Mouse (Mus musculus): Measurements from ENCODE around the gene Dhx16. TPM values are rescaled to one million over a fixed set of nuclear protein-coding genes. Genes with fewer than 3 reads are reported as not detected.
A peak's percentile ranks its signal among the peaks of the same experiment; 100 is the strongest.

The Dhx16 gene
- total RNA-seq, 2 experiments from 2014 or later: 22.1 to 25.1 TPM

DNA sequence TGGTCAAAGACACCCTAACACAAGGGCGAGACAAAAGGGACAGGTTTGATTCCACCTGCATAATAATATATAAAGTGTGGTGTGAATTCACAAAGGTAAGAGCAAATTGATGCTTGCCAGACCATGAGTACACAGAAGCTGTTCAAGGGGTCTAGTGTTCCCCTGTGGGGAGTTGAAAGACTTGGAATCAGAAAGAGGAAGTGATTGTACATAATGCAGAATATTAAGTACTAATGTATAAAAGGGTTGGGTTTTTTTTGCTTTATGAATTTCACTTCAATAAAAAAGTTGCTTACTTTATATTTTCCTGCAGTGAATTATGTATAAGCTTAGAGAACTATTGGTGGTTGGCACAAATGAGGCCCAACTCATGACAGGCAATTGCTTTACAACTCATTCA is 20.2 kb upstream of the Dhx16 start:
- DNase-seq (ENCODE audit: low spot score in 2 of 2): no peak

DNA sequence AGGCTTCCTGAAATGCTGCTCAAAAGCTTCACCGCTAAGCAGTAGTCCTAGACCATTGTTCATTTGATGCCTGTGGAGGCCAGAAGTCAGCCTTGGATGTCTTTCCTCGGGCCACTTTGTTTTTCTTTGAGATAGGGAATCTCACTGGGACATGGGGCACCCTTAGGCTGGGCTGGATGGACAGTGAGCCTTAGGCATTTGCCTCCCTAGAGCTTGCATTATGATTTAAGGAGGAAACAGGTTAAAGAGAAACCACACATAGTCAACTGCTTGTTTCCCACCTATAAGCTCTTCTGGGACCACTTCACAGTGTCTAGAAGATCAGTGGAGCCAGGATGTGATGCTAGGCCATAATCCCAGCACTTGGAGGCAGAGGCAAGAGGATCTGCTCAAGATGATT is 19.8 kb upstream of the Dhx16 start:
- DNase-seq (ENCODE audit: low spot score in 2 of 2): no peak

DNA sequence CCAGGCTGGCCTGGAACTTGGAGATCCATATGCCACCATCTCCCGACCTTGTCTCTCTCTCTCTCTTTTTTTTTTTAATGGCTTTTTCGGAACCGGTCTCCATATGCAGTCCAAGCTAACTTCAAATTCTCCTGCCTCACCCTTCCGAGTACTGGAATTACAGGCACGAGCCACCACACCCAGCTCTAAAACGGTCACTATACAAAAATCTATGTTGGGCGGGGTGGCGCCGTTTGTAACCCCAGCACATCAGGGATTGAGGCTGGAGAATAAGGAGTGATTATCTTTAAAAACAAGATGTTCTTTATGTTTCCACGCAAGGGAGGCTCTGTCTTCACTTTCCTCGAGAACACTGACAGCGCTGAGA is 18.8 kb upstream of the Dhx16 start:
- no peak for DNase-seq (ENCODE audit: low spot score in 2 of 2)

DNA sequence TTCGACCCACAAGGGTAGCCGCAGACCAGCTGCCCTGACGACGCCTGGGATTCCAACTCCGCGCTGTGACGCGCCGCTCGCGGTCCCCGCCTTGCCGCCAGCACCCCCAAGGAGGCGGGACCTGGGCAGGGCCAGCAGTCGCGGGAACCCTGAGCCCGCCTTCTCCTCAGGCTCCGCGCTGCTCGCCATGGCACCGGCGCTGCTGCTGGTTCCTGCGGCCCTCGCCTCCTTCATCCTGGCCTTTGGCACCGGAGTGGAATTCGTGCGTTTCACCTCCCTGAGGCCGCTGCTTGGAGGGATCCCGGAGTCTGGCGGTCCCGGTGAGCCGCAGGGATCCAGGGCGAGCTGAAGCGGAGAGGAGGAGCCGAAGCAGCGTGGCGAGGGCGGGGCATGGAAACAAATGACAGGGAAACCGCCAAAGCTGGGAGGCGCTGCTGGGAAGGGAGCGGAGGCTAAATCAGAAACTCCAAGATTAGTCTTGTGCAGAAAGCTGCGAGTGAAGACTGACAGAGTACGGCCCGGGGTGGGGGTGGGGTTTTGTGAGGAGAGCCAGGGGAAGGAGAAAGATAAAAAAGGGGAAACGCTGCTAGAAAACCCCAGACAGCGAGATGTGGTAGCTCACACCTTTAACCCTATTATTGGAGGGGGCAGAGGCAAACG is 18.3 kb upstream of the Dhx16 start, which contains the start of gene Nrm:
Gene Nrm (plus strand): TSS at position 121 of the 660 bp plus-strand sequence.
- DNase-seq (ENCODE audit: low spot score in 2 of 2): peak; percentile 79 to 92

DNA sequence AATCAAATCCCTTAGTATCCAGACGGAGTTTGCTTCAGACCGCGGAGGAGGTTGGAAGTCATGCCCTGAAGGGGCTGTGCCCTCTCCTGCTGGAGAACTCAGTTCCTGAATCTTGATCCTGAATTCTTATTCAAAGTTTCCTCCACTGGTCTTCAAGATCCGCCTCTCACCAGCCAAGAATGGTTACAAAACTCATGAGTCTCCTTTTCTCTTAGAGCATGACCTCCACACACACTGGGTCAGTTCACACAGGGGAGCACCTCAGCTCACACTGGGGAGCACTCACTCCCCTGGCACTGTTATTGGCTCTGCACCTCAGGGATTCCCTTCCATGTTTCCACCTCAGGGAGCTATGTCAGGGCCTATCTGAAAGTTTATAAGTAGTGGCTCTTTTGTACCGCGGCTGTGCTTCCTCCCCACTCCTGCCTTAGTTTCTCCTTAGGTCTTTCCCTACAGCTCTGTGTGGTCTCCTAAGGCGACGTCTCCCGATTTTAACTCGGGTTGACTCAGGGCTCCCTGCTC is 14.7 kb upstream of the Dhx16 start:
- DNase-seq (ENCODE audit: low spot score in 2 of 2): no peak

DNA sequence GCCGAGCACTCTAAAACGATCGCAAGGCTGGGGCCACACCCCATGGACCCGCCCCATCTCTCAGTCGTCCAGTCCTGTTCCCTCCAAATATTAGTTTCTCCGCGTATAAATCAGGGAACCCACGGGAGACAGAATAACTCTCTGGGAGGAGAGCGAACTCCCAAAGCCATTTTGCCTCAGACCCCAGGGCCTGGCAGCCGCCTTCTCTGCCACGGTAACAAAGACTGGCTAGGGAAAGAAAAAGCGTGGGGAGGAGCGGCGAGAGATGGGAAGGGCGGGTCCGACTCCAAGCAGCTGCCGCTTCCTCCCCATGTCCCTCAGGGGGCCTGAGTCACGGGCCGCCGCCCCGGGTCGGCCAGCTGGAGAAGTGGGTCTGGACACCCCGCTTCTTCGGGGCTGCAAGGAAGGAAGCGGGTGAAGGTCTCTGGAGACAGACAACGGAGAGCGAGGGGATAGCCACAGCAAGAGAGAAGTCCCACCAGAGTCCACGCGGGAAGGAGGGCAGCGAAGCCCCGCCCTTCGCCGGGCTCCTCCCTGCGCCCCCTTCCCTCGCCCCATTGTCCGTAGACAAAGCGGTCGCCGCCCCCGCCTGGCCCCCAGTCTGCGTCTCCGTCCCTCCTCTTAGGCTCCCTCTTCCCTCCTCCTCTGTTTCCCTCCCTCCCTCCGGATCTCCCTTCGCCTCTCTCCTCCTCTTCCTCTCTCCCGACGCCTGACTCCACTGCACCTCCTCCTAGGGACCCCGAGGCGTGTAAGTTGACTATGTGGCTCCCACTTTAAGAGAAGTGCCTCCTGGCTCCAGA is 13.9 kb upstream of the Dhx16 start, which contains the start of gene Ppp1r18:
Gene Ppp1r18 (plus strand): TSS at position 113 of the 800 bp plus-strand sequence.
- DNase-seq (ENCODE audit: low spot score in 2 of 2): peak; percentile 82 to 89

DNA sequence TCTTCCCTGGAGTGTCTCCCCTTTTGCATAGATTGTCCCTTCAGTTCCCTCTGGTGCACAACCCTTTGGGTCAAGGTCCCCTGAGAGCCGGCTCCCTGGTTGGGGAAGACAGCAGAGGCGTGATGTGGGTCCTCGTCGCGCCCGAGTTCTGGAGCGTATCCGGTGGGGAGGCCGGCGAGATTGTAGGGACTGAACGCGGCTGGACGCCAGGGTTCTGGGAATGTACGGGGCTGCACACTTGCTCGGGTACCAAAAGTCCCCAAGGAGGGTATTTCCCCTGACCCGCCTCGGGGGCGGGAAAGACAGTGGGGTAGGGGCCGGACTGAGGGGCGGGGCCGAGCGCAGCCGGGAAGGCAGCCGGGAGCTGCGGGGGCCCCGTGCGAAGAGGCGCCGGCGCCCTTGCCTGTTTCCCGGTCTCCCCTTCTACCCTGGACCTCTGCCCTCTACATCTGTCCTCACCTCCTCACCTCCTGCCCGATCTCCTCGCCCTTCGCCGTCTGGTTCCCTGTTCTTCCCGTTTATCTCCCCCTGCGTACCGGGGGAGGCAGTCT is 13.3 kb upstream of the Dhx16 start:
- peak; percentile 54 to 81 for DNase-seq (ENCODE audit: low spot score in 2 of 2)

DNA sequence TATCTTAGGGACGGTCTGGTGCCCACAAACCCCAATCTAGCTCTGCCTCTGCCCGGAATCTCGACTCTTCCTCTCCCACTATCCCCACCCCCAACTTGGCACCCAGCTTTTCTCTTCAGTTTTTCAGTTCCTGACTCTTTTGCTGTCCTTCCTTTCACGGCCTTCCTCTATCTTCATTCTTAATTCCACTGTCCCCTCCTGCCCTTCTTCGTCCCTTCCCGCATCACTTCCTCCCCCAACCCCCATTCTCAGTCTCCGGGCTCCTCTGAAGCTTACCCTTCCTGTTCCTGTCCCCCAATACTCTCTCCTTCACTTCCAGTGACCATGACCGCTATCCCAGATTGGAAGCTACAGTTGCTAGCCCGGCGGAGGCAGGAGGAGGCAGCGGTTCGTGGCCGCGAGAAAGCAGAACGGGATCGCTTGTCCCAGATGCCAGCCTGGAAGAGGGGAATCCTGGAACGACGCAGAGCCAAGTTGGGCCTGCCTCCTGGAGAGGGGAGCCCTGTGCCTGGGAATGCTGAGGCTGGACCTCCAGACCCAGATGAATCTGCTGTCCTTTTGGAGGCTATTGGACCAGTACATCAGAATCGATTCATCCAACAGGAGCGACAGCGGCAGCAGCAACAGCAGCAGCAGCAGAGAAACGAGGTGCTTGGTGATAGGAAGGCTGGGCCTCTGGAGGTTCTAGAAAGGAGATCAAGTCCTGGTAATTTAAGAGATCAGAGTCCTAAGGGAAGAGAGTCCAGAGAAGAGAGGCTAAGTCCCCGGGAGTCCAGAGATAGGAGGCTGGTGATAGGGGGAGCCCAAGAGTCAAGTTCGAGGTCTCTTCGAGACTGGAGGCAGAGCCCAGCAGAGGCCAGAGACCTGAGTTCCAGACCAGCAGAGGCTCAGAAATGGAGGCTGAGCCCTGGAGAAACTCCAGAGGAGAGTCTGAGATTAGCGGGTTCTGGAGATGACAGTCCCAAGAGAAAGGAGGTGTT is 12.4 kb upstream of the Dhx16 start:
- peak in 1 of 2 experiments; percentile 40 for DNase-seq (ENCODE audit: low spot score in 2 of 2)

DNA sequence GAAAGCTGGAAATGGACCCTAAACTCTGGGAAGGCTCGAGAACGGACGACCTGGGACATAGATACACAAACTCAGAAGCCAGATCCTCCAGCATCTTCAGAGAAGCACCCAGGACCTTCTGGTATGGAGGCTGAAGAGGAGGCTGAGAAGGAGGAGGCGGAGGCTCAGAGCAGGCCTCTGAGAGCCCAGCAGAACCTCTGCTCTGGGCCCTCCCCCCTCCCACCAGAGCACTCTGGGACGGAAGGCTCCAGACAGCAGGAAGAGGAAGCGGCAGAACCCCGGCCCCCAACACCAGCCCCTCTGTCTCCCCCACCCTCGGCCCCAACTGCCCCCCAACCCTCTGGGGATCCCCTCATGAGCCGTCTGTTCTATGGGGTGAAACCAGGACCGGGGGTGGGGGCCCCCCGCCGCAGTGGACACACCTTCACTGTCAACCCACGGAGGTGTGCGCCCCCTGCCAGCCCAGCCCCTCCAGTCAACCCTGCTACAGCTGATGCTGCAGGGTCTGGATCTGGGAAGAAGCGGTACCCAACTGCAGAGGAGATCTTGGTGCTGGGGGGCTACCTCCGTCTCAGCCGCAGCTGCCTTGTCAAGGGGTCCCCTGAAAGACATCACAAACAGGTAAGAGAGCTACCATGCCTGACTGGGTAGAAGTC is 11.3 kb upstream of the Dhx16 start:
- no peak for DNase-seq (ENCODE audit: low spot score in 2 of 2)

DNA sequence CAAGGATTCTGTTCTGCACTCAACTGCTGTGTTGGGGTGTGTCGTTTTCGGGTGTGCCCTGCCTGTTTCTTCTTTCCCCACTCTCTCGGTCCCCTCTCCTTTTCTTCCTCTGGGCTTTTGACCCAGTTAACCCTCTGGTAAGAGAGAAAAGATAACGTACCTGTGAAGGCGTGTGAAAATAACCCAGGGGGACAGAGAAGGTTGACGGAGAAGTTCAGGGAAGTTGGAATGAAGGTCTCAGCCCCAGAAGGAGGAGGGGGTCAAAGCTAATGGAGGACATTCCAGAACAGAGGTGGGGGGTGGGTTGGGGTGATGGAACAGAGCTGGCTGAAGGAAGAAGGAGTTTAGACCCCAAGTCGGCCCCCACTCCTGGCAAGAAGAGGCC is 10.7 kb upstream of the Dhx16 start:
- no peak for DNase-seq (ENCODE audit: low spot score in 2 of 2)

DNA sequence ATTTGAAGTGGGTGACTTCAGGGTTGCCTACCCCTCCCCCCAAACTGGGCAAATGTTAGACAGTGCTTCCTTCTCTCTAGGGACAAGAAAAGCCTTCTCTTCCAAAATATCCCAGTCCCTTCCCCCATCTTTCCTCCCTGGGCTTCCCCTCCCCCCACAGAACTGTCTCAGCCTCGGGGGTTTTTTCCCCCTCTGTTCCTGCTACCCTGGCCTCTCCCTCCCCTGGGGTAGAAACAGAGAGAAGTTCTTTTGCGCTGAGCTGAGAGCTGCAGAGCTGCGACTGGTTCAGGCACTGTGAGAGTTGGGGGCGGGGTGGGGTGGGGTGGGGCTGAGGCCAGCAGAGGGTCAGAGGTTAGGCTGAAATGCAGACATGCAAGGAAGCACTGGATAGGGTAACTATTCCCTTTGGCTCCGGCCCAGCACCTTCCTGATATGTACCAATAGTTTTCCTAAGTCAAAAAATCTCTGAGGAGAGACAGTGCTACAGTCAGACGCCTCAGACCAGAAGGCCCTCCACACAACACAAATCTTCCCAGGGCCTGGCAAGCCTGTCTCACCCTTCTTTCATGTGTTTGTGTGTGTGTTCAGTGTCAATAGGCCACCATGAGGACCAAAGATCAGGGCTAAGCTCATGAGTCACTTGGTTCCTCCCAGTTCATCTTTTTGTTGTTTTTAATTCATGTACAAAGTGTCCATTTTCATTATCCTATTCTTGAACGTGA is 10.1 kb upstream of the Dhx16 start:
- no peak for DNase-seq (ENCODE audit: low spot score in 2 of 2)

DNA sequence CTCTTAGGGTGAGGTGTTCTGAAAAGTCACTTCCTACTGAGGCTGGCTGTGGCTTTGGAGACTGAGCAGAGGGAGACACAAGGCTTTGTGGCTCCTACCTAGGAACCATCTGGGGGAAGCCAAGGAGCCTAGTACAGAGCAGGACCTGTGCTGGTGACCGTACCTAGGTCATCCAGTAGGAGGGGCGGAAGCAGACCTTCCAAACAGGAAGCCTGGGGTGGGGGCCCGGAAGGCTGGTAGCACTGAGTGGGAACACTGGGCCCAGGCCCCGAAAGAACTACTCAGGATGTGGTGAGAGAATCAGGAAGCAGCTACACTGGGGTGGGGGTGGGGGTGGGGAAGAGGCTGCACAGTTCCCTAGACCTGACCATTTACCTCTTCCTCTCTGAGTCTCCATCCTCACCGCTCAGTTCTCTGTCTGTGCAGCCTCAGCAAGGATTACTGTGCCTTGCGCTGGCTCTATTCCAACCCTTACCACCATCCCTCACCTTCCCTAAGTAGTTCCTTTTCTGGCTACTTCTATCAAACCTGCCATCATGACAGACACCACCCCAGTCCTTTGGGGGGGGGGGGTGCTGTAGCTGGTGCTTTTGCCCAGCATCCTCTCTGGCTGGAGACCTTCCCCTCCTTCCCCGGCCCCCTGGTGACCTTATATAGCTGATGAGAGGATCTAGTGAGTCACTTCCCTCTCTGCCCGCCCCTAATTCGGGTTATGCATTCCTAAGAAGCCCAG is 9.3 kb upstream of the Dhx16 start:
- peak in 1 of 2 experiments; percentile 54 for DNase-seq (ENCODE audit: low spot score in 2 of 2)

DNA sequence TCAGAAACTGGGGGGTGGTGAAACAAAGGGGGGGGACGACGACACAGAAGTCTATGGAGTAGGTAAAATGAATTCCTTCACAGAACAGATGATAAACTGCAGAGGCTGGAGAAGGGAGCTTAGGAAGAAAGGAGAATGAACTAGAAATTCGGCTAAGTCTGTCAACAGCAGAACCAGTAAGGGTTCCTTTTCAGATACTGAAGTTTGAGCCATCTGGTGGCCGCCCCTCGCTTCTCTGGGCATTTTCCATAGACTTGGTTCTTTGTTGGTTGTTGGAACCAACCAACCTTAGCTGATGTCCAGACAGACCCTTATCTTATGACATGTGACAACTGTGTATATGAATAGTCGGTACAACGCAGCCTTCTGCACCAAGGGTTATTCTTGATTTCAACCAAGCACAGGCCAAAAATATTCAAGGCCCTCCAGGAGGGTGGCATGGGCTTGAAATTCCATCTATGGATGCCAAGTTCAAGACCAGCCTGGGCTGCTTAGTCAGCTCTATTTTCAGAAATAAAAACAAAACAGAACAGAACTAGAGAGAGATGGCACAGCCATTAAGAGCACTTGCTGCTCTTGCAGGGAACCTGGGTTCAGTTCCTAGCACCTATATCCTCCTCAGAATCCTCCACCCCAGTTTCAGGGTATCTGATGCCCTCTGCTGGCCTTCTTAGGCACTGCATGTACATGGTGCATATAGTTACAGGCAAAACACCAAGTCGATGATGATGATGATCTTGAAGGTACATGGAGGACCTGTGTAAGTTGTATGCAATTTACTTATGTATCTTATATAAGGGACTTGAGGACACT is 8.5 kb upstream of the Dhx16 start:
- no peak for DNase-seq (ENCODE audit: low spot score in 2 of 2)

DNA sequence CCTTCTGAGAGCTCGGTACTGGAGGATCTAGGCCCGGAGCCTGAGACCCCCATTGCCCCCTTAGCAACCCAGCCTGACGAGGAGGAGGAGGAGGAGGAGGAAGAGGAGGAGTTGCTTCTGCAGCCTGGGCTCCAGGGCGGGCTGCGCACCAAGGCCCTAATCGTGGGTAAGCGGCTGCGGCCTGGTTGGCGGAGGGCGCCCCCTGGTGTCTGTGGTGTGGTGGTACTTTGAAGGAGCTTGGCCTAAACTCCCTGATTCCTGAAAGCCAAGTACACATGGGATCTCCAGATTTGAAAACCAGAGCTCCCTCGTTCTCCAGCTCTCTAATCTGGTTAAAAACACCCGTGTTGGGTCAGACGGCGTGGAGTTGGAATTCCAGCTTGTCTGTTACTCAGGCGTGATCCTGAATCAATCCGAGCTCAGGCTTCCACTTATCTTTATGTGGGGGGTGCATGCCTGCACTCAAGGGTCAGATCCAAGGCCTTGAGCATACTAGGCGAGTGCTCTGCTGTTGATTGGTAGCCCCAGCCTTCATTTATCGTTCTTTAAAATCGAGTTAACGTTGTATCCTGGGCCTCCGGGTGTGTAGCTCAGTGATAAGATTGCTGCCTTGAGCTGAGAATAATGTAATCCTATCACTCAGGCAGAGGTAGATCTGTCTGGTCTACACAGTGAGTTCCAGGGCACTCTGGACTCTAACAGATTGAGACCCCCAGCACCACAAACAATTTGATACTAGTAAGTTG is 5.7 kb upstream of the Dhx16 start:
- peak; percentile 92 for DNase-seq (ENCODE audit: low spot score in 2 of 2)

DNA sequence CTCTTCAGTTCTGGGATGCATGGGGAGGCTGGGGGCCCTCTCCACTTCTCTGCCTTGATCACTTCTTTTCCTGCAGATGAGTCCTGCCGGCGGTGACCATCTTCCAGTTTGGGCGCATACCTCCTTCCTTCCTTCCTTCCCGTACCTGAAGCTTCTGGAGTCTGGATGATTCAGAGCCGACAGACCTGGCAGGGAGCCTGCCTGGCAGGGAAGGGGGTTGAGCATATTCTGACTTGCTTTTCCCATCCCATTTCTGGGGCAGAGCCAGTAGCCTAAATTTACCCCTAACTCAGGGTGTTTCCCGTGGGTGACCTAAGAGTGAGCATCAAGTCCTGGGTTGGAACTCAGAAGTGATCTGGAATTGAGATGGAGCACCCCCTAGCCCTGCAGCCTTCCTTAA is 4.9 kb upstream of the Dhx16 start:
- no peak for DNase-seq (ENCODE audit: low spot score in 2 of 2)

DNA sequence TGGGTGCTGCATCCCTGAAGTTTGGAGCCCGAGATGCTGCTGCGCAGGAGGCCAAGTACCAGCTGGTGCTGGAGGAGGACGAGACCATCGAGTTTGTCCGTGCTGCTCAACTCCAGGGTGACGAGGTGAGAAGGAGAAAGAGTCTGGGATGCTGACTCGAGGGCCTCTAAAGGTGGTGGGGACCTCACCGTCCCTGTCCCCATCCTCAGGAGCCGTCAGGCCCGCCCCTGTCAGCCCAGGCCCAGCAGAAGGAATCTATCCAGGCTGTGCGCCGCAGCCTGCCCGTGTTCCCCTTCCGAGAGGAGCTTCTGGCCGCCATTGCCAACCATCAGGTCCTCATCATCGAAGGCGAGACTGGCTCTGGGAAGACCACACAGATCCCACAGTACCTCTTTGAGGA is 3.3 kb downstream of the Dhx16 start:
- DNase-seq (ENCODE audit: low spot score in 2 of 2): no peak

DNA sequence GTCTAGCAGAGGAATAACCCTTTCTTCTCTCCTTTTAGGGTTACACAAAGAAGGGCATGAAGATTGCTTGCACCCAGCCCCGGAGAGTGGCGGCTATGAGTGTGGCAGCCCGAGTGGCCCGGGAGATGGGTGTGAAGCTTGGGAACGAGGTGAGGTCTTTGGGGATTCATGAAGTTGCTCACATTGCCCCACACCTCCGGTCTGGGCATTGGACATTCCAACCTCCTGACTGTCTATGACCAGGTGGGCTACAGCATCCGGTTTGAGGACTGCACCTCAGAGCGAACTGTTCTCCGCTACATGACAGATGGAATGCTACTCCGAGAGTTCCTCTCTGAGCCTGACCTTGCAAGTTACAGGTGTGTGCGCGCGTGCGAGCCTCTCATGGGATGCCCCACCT is 4.2 kb downstream of the Dhx16 start:
- no peak for DNase-seq (ENCODE audit: low spot score in 2 of 2)
